Mouse (Mus musculus) fibroblast of lung, adult 2 months (primary cell): ENCODE measurements around the gene Itpr1.
"Not testable (repeated sequence)": the region's sequence is repeated elsewhere in the genome, so short reads cannot be mapped to it uniquely, and the experiment has no call there.

ENCODE experiments used
- DNase-seq: peaks from one replicate; pipeline ENCODE4 v3.0.0-alpha.2; 2011; ENCODE audit warnings: low read depth

The Itpr1 gene

GRCm38 (mm10) chr6:108551725-108552620, 339.1 kb downstream of the Itpr1 start:
- DNase-seq = no peak

- no peak for DNase-seq
Measured at GRCm38 (mm10) chr6:108553013-108553412, 340.1 kb downstream of the Itpr1 start.

GRCm38 (mm10) chr6:108553536-108553935, 340.6 kb downstream of the Itpr1 start:
- no peak for DNase-seq

- no peak for DNase-seq
Measured at GRCm38 (mm10) chr6:108554389-108554788, 341.5 kb downstream of the Itpr1 start.

- no peak for DNase-seq
Measured at GRCm38 (mm10) chr6:108554878-108555277, 342.0 kb downstream of the Itpr1 start.

GRCm38 (mm10) chr6:108557576-108558322, 344.9 kb downstream of the Itpr1 start:
- no peak for DNase-seq

GRCm38 (mm10) chr6:108559226-108559625, 346.3 kb downstream of the Itpr1 start:
- not testable (repeated sequence) for DNase-seq

GRCm38 (mm10) chr6:108562971-108563370, 350.1 kb downstream of the Itpr1 start:
- DNase-seq = no peak

GRCm38 (mm10) chr6:108565447-108565846, 352.6 kb downstream of the Itpr1 start:
- not testable (repeated sequence) for DNase-seq

GRCm38 (mm10) chr6:108566549-108566948, 353.7 kb downstream of the Itpr1 start:
- DNase-seq = no peak

- DNase-seq = peak; percentile 75
Measured at GRCm38 (mm10) chr6:108569460-108570187, 356.7 kb downstream of the Itpr1 start.

GRCm38 (mm10) chr6:108570351-108571041, 357.6 kb downstream of the Itpr1 start:
- peak; percentile 97 for DNase-seq

GRCm38 (mm10) chr6:108571042-108571590, 358.2 kb downstream of the Itpr1 start:
- DNase-seq = peak; percentile 90

GRCm38 (mm10) chr6:108572646-108573045, 359.8 kb downstream of the Itpr1 start:
- no peak for DNase-seq

GRCm38 (mm10) chr6:108577056-108577455, 364.2 kb downstream of the Itpr1 start:
- no peak for DNase-seq

- DNase-seq = no peak
Measured at GRCm38 (mm10) chr6:108588426-108588825, 375.5 kb downstream of the Itpr1 start.

- peak; percentile 19 for DNase-seq
Measured at GRCm38 (mm10) chr6:108592227-108592626, 379.3 kb downstream of the Itpr1 start.

- DNase-seq = peak; percentile 30
Measured at GRCm38 (mm10) chr6:108592636-108593035, 379.7 kb downstream of the Itpr1 start.

GRCm38 (mm10) chr6:108594171-108594841, 381.4 kb downstream of the Itpr1 start:
- DNase-seq = no peak

GRCm38 (mm10) chr6:108598691-108599090, 385.8 kb downstream of the Itpr1 start:
- no peak for DNase-seq

GRCm38 (mm10) chr6:108599317-108599716, 386.4 kb downstream of the Itpr1 start:
- DNase-seq = no peak
